Mouse (Mus musculus): ENCODE data around the gene B3gnt2. TPM values are rescaled to one million over a fixed set of nuclear protein-coding genes. Genes with fewer than 3 reads are reported as not detected.

Gene B3gnt2
- polyA plus RNA-seq, 1 experiment from 2014 or later = 2.7 TPM

DNA sequence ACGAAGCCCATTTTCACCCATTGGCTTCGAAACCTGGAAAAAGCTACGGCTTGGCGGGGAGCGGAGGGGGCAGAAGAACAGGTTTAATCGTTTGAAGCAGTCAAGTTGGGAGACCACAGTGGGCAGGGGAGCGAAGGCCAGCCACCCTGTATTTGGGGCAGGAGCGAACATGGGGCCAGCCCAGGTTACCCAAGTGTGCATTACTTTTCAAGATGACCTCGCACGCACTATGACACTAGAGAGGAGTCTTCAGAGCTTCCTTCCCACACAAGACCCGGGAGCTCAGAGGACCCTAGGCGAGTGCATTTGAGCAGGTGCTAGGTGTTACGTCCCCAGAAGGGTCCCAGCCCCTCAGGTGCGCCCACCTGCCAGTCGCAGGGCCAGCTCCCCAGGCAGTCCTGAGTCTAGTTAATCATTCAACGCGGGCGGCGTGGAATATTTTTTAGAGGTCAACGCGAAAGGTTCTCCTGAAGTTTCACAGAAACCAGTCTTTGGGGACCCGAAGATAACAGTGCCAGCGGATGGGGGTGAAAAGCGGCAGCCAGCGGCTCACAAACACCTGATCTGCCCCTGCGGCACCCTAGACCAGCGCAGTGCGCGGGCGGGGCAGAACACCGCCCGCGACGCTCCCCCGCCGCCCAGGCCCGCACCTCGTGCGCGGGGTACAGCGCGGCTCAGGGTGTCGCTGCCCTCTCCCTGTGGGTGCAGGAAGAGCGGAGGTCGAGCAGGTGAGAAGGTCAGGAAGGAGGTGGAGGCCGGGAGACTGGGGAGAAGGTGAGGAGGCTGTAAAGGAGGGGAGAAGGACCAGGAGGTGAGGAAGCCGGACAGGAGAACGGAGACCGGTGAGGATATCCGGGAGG lies 2.1 kb downstream of the B3gnt2 start:
- DNase-seq (ENCODE audit: low spot score) (no peak), ATAC-seq (replicated peaks; ENCODE audit: insufficient number of reproducible peaks, low FRiP score, low TSS enrichment, low read depth) (peak; percentile 11)
- H3K36me3 ChIP-seq (replicated peaks; ENCODE audit: control insufficient read depth, insufficient read depth, low read depth, low read length) = no peaks in the 10 kb centered on the region

DNA sequence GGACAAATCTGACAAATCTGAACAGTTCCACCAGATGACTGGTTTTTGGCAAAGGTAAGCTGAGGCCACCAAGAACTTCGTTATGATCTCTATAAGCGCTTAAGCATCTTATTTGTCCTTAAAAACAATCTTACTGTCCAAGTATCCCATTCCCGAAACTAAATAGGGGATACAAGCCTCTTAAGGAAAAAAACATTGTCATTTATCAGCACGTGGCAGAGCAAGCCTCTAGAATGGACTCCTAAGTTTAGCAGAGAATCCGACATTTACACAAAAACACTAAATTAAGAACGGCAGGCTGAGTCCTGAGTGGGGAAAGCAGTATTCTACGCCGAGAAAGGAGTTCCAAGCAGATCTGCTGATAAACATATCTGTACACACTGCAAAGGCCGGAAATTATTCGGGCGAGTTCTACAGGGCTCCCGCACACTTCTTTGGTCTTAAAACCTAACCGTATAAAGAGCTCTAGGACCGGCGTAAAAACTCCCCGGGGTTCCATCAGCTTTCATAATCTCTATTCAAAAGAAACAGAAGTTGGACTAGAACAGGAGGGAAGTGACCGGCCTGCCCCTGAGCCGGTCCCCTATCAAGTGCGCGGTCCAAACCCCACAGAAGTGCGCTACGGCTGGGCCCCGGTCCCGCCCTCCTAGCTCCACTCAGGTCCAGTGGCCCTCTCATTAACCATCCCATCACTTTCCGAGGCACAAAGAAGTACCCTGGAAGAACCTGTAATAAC lies 2.9 kb downstream of the B3gnt2 start:
- Histone ChIP-seq H3K27me3 (ENCODE audit: control insufficient read depth, insufficient read depth, low read length) (peaks cover 16% of the 10 kb centered on the region; the same call in 1 of the 2 replicates), H3K9ac (replicated peaks; ENCODE audit: low read length) (peak overlapping the region; percentile 27), H3K36me3 (replicated peaks; ENCODE audit: control insufficient read depth, insufficient read depth, low read depth, low read length) (no peaks in the 10 kb centered on the region), H3K4me2 (ENCODE audit: low read depth, low read length) (peak overlapping the region; percentile 97), H3K4me3 (ENCODE audit: low read depth, low read length) (peak overlapping the region; percentile 70; the same call in 1 of the 2 replicates), H3K4me1 (ENCODE audit: control insufficient read depth, insufficient read depth, low read length) (peaks cover 6% of the 10 kb centered on the region), H3K27ac (replicated peaks; ENCODE audit: low read depth, low read length) (no peak overlapping the region), H3K9me3 (replicated peaks; ENCODE audit: control insufficient read depth, low read length) (no peaks in the 10 kb centered on the region)
- DNase-seq (ENCODE audit: low spot score) (no peak), ATAC-seq (replicated peaks; ENCODE audit: insufficient number of reproducible peaks, low FRiP score, low TSS enrichment, low read depth) (no peak)
- 16% methylated on average over 25 of the region's 25 CpGs for WGBS

More for the DNA sequence above, 2.1 kb downstream of the B3gnt2 start:
- H3K27me3 ChIP-seq (ENCODE audit: control insufficient read depth, insufficient read depth, low read length) = peaks cover 16% of the 10 kb centered on the region; the same call in 1 of the 2 replicates
- no peak overlapping the region for H3K27ac ChIP-seq (replicated peaks; ENCODE audit: low read depth, low read length)
- H3K9me3 ChIP-seq (replicated peaks; ENCODE audit: control insufficient read depth, low read length) = no peaks in the 10 kb centered on the region
- peak overlapping the region; percentile 67 for H3K9ac ChIP-seq (replicated peaks; ENCODE audit: low read length)
- peak overlapping the region; percentile 97 for H3K4me2 ChIP-seq (ENCODE audit: low read depth, low read length)
- 1% methylated on average over 50 of the region's 50 CpGs for WGBS
- peak overlapping the region; percentile 70 for H3K4me3 ChIP-seq (ENCODE audit: low read depth, low read length)
- H3K4me1 ChIP-seq (ENCODE audit: control insufficient read depth, insufficient read depth, low read length) = peaks cover 6% of the 10 kb centered on the region

DNA sequence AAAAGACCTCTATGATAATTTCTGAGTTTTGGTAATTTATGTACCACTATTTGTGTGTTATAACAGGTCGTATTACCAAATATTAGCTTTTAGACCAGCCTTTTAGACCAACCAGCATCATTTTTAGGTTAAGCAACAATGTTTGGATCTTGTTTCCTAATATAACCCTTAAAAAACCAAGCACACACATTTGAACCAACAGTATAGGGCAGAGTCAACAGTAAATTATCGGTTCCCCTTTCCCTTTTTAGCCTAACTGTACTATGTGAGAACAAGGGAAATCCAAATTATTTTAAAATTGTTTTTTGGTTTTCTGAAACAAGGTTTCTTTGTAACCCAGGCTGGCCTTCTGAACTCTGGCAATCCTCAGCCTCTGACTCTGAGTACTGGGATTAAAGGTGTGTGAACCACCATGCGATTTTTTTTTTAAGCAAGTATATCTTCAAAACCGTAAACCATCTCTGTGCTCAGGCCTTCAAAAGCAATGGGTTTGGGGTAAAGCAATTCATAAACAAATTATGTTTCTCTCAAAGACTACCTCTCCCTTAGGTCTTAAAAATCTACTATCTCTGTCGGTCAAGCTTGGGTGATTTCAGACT lies 3.6 kb downstream of the B3gnt2 start:
- no peaks in the 10 kb centered on the region for H3K9me3 ChIP-seq (replicated peaks; ENCODE audit: control insufficient read depth, low read length)
- H3K27me3 ChIP-seq (ENCODE audit: control insufficient read depth, insufficient read depth, low read length) = peaks cover 16% of the 10 kb centered on the region; the same call in 1 of the 2 replicates
- no peak overlapping the region for H3K4me3 ChIP-seq (ENCODE audit: low read depth, low read length)
- H3K4me1 ChIP-seq (ENCODE audit: control insufficient read depth, insufficient read depth, low read length) = peaks cover 6% of the 10 kb centered on the region
- ATAC-seq (replicated peaks; ENCODE audit: insufficient number of reproducible peaks, low FRiP score, low TSS enrichment, low read depth) = no peak
- DNase-seq (ENCODE audit: low spot score) = no peak
- no peak overlapping the region for H3K27ac ChIP-seq (replicated peaks; ENCODE audit: low read depth, low read length)
- 78% methylated on average over 5 of the region's 5 CpGs for WGBS
- no peak overlapping the region for H3K9ac ChIP-seq (replicated peaks; ENCODE audit: low read length)
- H3K4me2 ChIP-seq (ENCODE audit: low read depth, low read length) = no peak overlapping the region
- H3K36me3 ChIP-seq (replicated peaks; ENCODE audit: control insufficient read depth, insufficient read depth, low read depth, low read length) = no peaks in the 10 kb centered on the region

DNA sequence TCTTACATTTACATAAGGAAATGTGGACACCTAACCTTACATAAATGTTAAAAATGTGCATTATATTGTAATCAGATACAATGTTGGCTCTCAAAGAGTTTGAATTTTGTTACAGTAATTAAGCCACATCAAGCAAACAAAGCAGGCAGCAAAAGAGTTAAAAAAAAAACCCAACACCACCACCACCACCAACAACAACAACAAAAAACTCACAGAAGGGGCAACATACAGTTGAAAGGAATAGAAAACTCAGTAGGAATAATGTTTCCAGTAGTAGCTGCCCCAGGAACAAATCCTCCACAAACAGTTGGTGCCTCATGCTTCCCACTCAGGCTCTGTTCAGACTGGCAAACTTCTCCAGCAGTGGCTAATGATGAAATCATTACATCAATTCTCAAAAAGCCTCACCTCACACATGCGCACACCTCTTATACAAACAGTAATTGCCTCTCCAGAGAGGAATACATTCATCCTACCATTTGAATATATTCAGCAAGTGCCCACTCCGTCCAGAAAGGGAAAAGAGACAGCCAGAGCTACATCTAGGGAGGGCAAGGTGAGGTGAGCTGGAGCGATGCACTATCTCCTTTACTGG lies 4.3 kb downstream of the B3gnt2 start:
- H3K9me3 ChIP-seq (replicated peaks; ENCODE audit: control insufficient read depth, low read length) = no peaks in the 10 kb centered on the region
- H3K4me1 ChIP-seq (ENCODE audit: control insufficient read depth, insufficient read depth, low read length) = peaks cover 6% of the 10 kb centered on the region
- no peak overlapping the region for H3K4me3 ChIP-seq (ENCODE audit: low read depth, low read length)
- ATAC-seq (replicated peaks; ENCODE audit: insufficient number of reproducible peaks, low FRiP score, low TSS enrichment, low read depth) (no peak), DNase-seq (ENCODE audit: low spot score) (no peak)
- H3K36me3 ChIP-seq (replicated peaks; ENCODE audit: control insufficient read depth, insufficient read depth, low read depth, low read length) = no peaks in the 10 kb centered on the region
- H3K9ac ChIP-seq (replicated peaks; ENCODE audit: low read length) = no peak overlapping the region
- WGBS = 79% methylated on average over 3 of the region's 3 CpGs
- no peak overlapping the region for H3K4me2 ChIP-seq (ENCODE audit: low read depth, low read length)
- peaks cover 16% of the 10 kb centered on the region; the same call in 1 of the 2 replicates for H3K27me3 ChIP-seq (ENCODE audit: control insufficient read depth, insufficient read depth, low read length)
- no peak overlapping the region for H3K27ac ChIP-seq (replicated peaks; ENCODE audit: low read depth, low read length)

DNA sequence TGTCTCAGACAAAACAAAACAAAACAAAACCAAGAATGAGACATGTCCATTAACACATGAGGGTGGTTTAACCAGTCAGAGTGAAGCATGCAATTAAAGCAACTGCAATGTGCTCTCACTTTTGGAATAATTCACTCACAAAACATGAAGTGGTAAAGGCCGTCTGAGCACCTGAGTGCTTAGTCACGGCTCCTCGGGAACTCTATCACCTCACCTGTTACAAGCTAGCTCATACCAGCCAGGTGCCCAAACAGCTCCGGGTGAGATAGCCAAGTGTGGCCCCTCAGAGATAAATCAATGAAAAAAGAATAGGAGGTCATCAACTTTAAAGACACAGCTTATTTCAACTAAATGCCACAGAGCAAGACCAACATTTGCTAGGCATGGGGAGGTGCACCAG lies 6.2 kb downstream of the B3gnt2 start:
- no peaks in the 10 kb centered on the region for H3K9me3 ChIP-seq (replicated peaks; ENCODE audit: control insufficient read depth, low read length)
- ATAC-seq (replicated peaks; ENCODE audit: insufficient number of reproducible peaks, low FRiP score, low TSS enrichment, low read depth) = no peak
- no peak overlapping the region for H3K9ac ChIP-seq (replicated peaks; ENCODE audit: low read length)
- no peak overlapping the region for H3K27ac ChIP-seq (replicated peaks; ENCODE audit: low read depth, low read length)
- H3K27me3 ChIP-seq (ENCODE audit: control insufficient read depth, insufficient read depth, low read length) = peaks cover 12% of the 10 kb centered on the region; the same call in 1 of the 2 replicates
- no peaks in the 10 kb centered on the region for H3K36me3 ChIP-seq (replicated peaks; ENCODE audit: control insufficient read depth, insufficient read depth, low read depth, low read length)
- peaks cover 3% of the 10 kb centered on the region for H3K4me1 ChIP-seq (ENCODE audit: control insufficient read depth, insufficient read depth, low read length)
- no peak overlapping the region for H3K4me3 ChIP-seq (ENCODE audit: low read depth, low read length)
- no peak for DNase-seq (ENCODE audit: low spot score)
- WGBS = 82% methylated on average over 4 of the region's 4 CpGs
- H3K4me2 ChIP-seq (ENCODE audit: low read depth, low read length) = no peak overlapping the region

DNA sequence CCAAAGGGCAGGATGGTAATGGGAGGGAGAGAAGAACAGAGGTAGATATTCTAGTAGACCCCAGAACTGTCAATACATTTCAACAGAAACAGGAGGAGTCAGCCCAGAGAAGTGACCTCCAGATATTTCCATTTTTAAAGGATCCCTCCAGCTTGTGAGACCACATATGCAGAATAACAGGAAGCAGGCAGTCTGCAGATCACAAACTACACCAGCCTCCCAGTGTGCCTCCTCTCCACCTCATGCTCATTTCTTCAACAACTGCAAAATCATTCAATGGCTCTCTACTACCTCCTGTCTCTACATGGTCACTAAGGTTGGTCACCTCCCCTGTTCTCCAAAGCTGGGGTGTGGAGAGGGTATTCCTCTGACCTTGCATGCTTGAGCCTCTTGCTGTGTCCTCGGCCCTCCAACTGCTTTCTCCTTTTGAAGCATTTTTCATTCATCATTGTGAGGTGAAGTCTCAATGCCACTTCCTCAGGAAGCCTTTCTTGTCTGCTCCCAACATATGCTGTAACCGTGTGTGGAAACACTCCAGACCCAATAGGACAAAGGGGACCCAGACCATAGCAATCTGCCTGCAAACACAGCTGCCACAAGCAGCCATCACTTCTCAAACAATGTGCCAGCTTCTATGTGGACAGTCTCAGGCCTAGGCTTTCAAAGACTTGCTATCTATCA lies 7.1 kb downstream of the B3gnt2 start:
- WGBS = 69% methylated on average over 2 of the region's 2 CpGs
- H3K36me3 ChIP-seq (replicated peaks; ENCODE audit: control insufficient read depth, insufficient read depth, low read depth, low read length) = no peaks in the 10 kb centered on the region

DNA sequence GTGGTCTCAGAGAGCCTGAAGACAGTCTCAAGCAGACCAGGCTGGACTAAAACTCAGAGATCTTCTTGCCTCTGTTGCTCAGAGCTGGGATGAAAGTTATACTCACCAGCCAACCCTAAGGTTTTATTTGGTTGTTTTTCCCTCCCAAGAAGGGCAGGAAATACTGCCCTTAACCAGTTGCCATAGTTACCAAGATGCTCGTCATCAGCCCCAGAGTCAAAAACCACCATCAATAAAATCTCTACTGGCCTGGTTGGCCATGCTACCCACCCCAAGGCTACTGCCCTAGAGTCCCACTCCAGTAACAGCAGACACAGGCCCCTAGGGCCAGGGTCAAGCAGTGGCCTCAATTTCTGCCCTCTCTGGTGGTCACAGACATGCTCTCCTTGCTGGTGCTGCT lies 8.3 kb downstream of the B3gnt2 start:
- no peak overlapping the region for H3K27ac ChIP-seq (replicated peaks; ENCODE audit: low read depth, low read length)
- no peak overlapping the region for H3K4me3 ChIP-seq (ENCODE audit: low read depth, low read length)
- no peaks in the 10 kb centered on the region for H3K9me3 ChIP-seq (replicated peaks; ENCODE audit: control insufficient read depth, low read length)
- 77% methylated on average over 1 of the region's 1 CpGs for WGBS
- no peak overlapping the region for H3K9ac ChIP-seq (replicated peaks; ENCODE audit: low read length)
- H3K4me1 ChIP-seq (ENCODE audit: control insufficient read depth, insufficient read depth, low read length) = no peaks in the 10 kb centered on the region
- DNase-seq (ENCODE audit: low spot score) = no peak
- ATAC-seq (replicated peaks; ENCODE audit: insufficient number of reproducible peaks, low FRiP score, low TSS enrichment, low read depth) = no peak
- no peak overlapping the region for H3K4me2 ChIP-seq (ENCODE audit: low read depth, low read length)
- H3K27me3 ChIP-seq (ENCODE audit: control insufficient read depth, insufficient read depth, low read length) = peaks cover under 1% of the 10 kb centered on the region; the same call in 1 of the 2 replicates
- no peaks in the 10 kb centered on the region for H3K36me3 ChIP-seq (replicated peaks; ENCODE audit: control insufficient read depth, insufficient read depth, low read depth, low read length)

More for the DNA sequence above, 7.1 kb downstream of the B3gnt2 start:
- no peak overlapping the region for H3K9ac ChIP-seq (replicated peaks; ENCODE audit: low read length)
- H3K9me3 ChIP-seq (replicated peaks; ENCODE audit: control insufficient read depth, low read length) = no peaks in the 10 kb centered on the region
- no peak overlapping the region for H3K4me2 ChIP-seq (ENCODE audit: low read depth, low read length)
- DNase-seq (ENCODE audit: low spot score) = no peak
- no peak overlapping the region for H3K4me3 ChIP-seq (ENCODE audit: low read depth, low read length)
- no peak for ATAC-seq (replicated peaks; ENCODE audit: insufficient number of reproducible peaks, low FRiP score, low TSS enrichment, low read depth)
- H3K27me3 ChIP-seq (ENCODE audit: control insufficient read depth, insufficient read depth, low read length) = peaks cover 7% of the 10 kb centered on the region; the same call in 1 of the 2 replicates
- H3K27ac ChIP-seq (replicated peaks; ENCODE audit: low read depth, low read length) = no peak overlapping the region
- peaks cover 2% of the 10 kb centered on the region for H3K4me1 ChIP-seq (ENCODE audit: control insufficient read depth, insufficient read depth, low read length)

Measured in embryonic facial prominence, embryonic 11.5 days (tissue).